Mouse (Mus musculus) right cerebral cortex, postnatal 4 days (tissue): ENCODE measurements around the gene Scimp.

Experiments used
- DNase-seq: peaks from one replicate; pipeline ENCODE4 v3.0.0-alpha.2; 2022

The Scimp gene

DNA sequence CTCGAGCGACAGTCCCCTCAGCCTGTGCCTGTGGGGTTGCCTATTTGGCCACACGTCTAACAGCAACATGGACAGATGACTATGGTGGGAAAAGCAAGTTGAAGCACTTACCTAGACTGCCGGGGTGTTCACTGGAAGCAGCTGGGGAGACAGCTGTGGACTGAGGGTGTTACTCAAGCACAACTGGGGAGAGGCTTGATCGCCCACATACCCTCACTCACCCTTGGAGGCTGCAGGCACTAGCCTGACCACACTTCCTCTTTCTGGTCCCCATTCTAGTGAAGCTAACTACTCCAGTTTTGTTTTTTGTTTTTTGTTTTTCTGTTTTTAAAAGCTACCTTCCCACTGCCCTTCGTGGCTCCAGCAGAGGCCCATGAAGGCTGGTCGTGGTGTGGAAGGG, at the start of gene Scimp:
Gene Scimp (minus strand): TSS at position 222 of the 400 bp plus-strand sequence.
- DNase-seq = no peak

GRCm38 (mm10) chr11:70860371-70860770, 48.0 kb upstream of the Scimp start:
- no peak for DNase-seq

- no peak for DNase-seq
Observed at GRCm38 (mm10) chr11:70846029-70846428, 33.6 kb upstream of the Scimp start.

- no peak for DNase-seq
Observed at GRCm38 (mm10) chr11:70845457-70845978, 33.1 kb upstream of the Scimp start.

DNA sequence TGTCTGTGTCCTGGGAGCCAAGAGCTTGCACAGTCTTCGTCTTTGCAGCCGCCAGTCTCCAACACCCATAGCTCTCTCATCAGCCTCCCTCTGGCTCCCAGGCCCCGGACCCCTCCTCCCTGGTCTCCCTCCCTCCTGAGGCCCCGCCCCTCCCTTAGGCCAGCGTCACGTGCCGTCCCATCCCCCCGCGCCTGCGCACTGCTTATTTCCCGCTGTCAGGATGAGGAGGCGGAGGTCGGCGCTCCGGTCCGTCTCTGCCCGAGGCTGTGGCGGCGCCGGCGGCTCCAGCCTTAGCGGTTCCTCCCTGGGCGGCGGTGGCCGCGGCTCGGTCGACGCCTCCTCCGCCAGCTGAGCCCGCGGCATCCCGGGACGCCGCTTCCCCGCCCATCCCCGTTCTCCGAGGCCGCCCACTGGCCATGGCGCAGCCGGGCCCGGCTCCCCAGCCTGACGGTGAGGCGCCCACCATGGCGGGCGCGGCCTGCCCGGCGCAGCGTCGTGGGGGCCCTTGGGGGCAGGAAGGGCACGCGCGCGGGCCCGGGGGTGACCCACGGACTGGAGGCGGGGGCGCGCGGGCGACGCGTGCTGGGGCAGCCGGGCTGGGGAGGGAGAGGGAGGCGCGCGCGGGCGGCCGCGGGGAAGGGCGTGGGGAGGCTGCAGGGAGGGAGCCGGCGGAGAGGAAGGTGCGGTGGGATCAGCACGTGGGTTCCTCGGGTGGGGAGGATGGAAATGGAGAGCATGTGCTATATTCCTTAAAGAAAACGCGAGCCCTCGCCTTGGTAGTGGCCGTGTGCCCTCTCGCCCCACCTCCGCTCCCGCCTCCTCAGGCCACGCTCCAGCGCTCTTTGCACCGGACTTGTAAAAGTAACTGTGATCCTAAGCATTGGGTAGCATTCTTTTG, 32.4 kb upstream of the Scimp start, which contains the start of gene Rabep1:
Gene Rabep1 (plus strand): TSS at position 220 of the 898 bp plus-strand sequence.
- peak; percentile 99 for DNase-seq

- DNase-seq = no peak
Observed at GRCm38 (mm10) chr11:70843701-70844551, 31.5 kb upstream of the Scimp start.

DNA sequence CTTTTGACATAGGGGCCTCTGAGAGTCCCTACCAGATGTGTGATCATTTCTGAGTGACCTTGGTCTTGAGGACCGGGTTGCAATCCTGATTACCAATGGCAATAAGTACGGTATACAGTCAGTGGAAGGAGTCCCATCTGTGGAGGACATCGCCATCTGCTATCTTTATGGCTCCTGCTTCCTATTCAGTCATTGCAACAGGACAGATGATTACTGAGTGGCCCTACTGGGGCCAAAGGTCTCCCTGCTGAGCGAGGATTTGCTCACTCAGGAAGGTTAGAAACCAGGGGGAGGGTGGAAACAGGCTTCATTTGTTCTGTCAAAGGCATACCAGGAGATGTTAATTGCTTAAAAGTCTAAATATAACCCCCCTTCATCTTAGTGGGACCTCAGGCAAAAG, 30.6 kb upstream of the Scimp start:
- no peak for DNase-seq

DNA sequence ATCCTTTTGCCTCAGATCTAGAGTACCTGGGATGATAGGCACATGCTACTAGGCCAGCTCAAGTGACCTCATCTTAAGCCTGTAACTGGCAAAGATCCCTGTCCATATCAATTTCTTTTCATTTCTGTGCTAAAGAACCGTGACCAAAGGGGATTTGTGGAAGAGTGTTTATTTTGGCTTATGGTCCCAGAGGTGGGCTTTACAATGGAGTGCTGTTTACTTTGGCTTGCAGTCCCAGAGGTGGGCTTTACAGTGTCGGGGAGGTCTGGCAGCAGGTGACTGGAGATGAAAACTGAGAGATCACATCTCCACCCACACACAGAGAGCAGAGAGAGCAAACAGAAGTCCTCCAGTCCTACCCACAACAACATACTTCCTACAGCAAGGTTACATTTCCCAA, 26.2 kb upstream of the Scimp start:
- no peak for DNase-seq

DNA sequence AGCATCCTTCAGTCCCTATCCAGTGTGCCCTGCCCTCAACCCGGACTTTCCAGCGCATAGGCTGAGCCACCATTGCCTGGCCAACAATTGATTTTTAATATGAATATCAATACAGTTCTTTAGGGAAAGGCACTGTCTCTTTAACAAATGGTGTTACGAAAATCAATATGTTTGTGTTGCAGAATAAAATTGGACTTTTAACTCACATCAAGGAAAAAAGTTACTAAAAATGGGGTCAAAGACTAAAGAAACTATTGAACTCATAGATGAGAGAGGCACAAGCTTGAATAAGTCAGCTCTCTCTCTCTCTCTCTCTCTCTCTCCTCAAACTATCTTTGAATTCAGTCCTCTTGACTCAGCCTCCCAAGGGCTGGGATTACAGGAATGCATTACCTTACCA, 24.6 kb upstream of the Scimp start:
- DNase-seq = no peak

GRCm38 (mm10) chr11:70835381-70835831, 23.0 kb upstream of the Scimp start:
- DNase-seq = no peak

GRCm38 (mm10) chr11:70833831-70834230, 21.4 kb upstream of the Scimp start:
- no peak for DNase-seq

DNA sequence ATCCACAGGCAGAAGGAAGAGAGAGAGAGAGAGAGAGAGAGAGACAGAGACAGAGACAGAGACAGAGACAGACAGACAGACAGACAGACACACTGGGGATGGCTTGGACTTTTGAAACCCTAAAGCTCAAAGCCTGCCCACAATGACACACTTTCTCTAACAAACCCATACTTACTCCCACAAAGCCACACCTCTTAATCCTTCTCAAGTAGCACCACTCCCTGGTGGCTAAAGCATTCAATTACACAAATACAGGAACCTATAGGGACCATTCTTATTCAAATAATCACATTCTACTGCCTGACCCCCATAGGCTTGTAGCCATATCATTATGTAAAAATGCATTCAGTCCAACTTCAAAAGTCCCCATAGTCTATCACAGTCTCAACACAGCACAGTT, 21.0 kb upstream of the Scimp start:
- DNase-seq = no peak

DNA sequence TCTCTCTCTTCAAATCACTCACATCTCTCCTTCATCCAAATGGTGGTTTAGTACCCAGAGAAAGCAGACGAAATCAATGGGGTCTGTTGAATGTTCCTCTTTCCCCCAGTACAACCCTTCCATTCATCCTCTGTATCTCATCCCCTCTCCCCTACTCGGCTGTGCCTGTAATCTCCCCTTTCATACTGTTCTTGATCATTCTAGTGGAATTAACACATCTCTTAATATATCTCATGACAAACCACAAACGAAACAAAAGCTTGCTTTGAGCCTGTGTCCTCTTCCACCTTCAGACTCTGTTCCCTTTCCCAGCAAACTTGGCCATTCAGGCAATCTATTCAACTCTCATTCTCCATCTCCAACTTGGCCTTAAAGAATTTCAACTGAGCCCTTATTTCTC, 18.8 kb upstream of the Scimp start:
- no peak for DNase-seq

GRCm38 (mm10) chr11:70828975-70829615, 16.7 kb upstream of the Scimp start:
- DNase-seq = no peak

DNA sequence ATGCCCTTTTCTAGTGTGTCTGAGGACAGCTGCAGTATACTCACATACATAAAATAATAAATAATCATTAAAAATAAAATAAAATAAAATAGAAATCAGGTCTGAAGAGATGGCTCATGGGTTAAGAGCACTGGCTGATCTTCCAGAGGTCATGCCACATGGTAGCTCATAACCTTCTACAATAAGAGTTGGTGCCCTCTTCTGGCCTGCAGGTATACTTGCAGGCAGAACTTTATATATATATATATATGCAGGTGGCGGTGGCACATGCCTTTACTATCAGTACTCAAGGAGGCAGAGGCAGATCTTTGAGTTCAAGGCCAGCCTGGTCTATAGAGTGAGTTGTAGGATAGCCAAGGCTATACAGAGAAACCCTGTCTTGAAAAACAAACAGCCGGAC, 13.8 kb upstream of the Scimp start:
- DNase-seq = no peak

DNA sequence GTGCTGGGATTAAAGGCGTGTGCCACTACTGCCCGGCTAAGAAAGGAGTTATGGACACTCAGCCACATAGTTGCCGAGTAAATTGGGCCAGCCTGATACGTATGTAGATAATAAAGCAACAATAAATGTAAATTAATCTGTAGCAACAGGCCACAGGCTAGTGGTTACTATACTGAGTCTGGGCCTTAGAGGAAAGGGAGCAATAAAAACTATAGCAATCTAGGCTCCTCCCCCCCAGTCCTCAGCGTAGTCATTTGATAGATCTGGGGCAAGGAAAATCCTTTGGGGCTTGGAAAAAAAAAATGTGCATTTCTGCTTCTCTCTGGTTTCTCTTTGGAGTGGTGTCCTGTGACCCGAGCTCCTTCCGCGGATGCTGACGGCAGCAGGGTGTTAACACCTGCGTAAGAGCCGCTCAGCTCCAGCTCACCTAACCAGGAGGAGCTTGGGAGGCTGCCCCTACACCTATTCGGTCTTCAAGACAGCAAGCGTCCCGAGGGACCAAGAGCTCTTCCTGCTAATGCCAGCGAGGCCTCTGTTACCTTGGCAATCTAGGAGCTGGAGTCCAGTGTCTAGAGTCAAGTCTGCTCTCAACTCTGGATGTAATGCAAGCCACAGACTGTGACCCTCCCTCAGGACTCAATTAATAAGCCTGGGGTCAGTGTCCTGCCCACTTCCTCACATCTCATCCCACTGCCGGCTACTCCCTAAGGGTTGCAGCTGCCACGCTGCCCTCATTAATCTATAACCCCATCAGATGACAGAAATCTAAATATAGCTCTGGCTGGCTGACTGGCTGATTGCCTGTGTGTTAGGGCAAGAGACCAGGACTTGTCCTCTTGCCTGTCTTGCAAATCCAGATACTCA, 9.6 kb upstream of the Scimp start:
- DNase-seq = no peak

DNA sequence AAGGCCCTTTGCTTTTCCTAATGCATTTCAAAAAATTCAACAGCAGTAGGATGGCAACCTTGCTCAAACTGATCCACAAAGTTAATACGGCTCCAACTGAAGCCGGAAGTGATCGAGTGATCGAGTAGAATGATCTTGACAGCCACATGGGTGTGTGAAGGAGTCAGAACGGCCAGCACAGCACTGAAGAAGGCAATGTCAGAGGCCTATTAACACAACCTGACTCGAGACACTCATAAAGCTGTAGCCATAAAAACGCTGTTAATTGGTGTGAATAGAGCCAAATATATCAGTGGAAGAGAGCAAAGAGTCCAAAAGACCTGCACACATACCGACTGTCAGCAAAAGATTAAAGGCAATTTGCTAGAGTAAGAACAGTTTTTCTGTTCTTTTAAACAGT, 7.7 kb upstream of the Scimp start:
- no peak for DNase-seq

GRCm38 (mm10) chr11:70816770-70817169, 4.4 kb upstream of the Scimp start:
- no peak for DNase-seq

DNA sequence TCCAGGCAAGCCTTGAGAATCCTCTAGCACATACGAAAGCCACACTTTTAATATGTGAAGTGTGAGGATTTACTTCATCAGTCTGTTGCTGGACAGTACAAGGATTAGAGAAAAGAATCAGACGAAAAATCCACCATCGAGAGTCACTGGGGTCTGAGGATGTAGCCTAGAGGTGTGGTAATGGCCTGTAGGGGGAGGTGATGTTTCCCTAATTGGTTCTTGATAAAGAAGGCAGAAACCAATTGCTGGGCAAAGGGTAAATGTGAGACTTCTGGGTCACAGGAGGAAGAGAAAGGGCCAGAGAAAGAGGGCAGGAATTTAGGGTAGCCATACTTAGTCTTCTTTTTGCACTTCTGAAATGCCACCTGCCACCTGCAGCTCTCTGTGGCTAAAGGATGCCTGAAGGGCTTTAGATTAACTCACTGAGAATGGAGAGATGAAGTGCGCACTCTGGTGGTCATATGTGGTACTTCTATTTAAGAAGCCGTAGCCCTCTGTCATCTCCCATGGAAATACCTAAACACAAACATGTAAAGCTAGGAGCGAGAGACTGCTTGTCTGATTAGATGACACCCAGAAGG, 3.2 kb upstream of the Scimp start:
- peak; percentile 42 for DNase-seq

DNA sequence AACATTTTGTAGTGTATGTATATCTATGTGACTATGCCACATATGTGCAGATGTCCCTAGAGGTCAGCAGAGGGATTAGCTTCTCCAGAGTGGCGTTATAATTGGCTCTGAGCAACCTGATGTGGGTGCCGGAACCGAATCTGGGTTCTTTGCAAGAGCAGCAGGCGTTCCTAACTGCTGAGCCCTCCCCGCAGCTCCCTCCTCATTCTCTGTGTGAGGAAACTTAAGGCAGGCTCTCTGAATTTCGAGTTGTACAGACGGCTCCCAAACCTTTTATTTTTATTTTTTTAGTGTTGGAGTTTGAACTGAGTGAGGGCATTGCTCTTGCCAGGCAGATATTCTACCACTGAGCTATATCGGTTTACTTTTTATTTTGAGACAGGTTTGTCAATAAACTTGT, 2.7 kb upstream of the Scimp start:
- no peak for DNase-seq

GRCm38 (mm10) chr11:70811471-70812240, 730 bp downstream of the Scimp start:
- DNase-seq = no peak
